Mouse (Mus musculus) embryonic facial prominence, embryonic 13.5 days (tissue): ENCODE data around the gene Wdr60. TPM values are rescaled to one million over a fixed set of nuclear protein-coding genes. Genes with fewer than 3 reads are reported as not detected.

Source experiments
- ATAC-seq: fragments of 200-750 bp; cut with Nextera tagmentation; 2 replicates; pipeline ENCODE4 v1.8.0; 2017; ENCODE audit warnings: low read depth; ENCODE audit not compliant: insufficient number of reproducible peaks, insufficient read depth, low FRiP score, low TSS enrichment
- H3K27ac ChIP-seq: fragments of 300-500 bp; sonication (generic); 2 replicates; pipeline ENCODE4 v1.5.1; 2015; ENCODE audit warnings: moderate library complexity, mild to moderate bottlenecking, inconsistent platforms
- H3K27me3 ChIP-seq: fragments of 300-500 bp; sonication (generic); 2 replicates; pipeline ENCODE4 v1.6.1; 2015; ENCODE audit warnings: mild to moderate bottlenecking, inconsistent platforms
- H3K36me3 ChIP-seq: fragments of 300-500 bp; sonication (generic); 2 replicates; pipeline ENCODE4 v1.6.1; 2015; ENCODE audit warnings: mild to moderate bottlenecking, inconsistent platforms
- H3K4me1 ChIP-seq: fragments of 300-500 bp; sonication (generic); 2 replicates; pipeline ENCODE4 v1.6.1; 2015; ENCODE audit warnings: inconsistent platforms
- H3K4me2 ChIP-seq: fragments of 300-500 bp; sonication (generic); 2 replicates; pipeline ENCODE4 v1.6.1; 2015; ENCODE audit warnings: moderate library complexity, mild to moderate bottlenecking, inconsistent platforms
- H3K4me3 ChIP-seq: fragments of 300-500 bp; sonication (generic); 2 replicates; pipeline ENCODE4 v1.5.1; 2015; ENCODE audit warnings: mild to moderate bottlenecking, inconsistent platforms
- H3K9ac ChIP-seq: fragments of 300-500 bp; sonication (generic); 2 replicates; pipeline ENCODE4 v1.6.1; 2015; ENCODE audit warnings: mild to moderate bottlenecking, inconsistent platforms
- H3K9me3 ChIP-seq: fragments of 300-500 bp; sonication (generic); 2 replicates; pipeline ENCODE4 v1.6.1; 2016; ENCODE audit warnings: inconsistent platforms
- WGBS: fragments of 180-500 bp; shearing (Covaris S2); methylation state at CpG from one replicate; pipeline ENCODE4 v1.1.7; 2015; ENCODE audit warnings: mixed read lengths; 5-methylcytosine and 5-hydroxymethylcytosine counted together
- polyA plus RNA-seq: library from polyadenylated mRNA; unstranded; fragments of >200 nt; fragmentation: Nextera tagmentation; extraction: Ambion mirVana; gene quantifications from 2 replicates; pipeline ENCODE4 v1.2.1, GENCODE M21; 2015

Gene Wdr60
- polyA plus RNA-seq, 1 experiment from 2014 or later = 35.6 TPM

- ATAC-seq = no peak
- no peak overlapping the region for H3K27ac ChIP-seq
- H3K9me3 ChIP-seq = no peaks in the 10 kb centered on the region
- no peak overlapping the region for H3K4me2 ChIP-seq
- no peaks in the 10 kb centered on the region for H3K4me1 ChIP-seq
- no peaks in the 10 kb centered on the region for H3K27me3 ChIP-seq
- peaks cover 49% of the 10 kb centered on the region for H3K36me3 ChIP-seq
- H3K9ac ChIP-seq = no peak overlapping the region
- H3K4me3 ChIP-seq = no peak overlapping the region
- 85% methylated on average over 10 of the region's 10 CpGs for WGBS
These were observed 36.3 kb downstream of the Wdr60 start for GRCm38 (mm10) chr12:116226289-116227057.

- H3K27ac ChIP-seq = no peak overlapping the region
- H3K4me2 ChIP-seq = no peak overlapping the region
- H3K4me1 ChIP-seq = no peaks in the 10 kb centered on the region
- H3K9ac ChIP-seq = no peak overlapping the region
- H3K4me3 ChIP-seq = no peak overlapping the region
- H3K36me3 ChIP-seq = peaks cover 52% of the 10 kb centered on the region
- ATAC-seq = no peak
- no peaks in the 10 kb centered on the region for H3K9me3 ChIP-seq
- no peaks in the 10 kb centered on the region for H3K27me3 ChIP-seq
- WGBS = 92% methylated on average over 2 of the region's 2 CpGs
These were observed 39.7 kb downstream of the Wdr60 start for GRCm38 (mm10) chr12:116223107-116223506.

- no peaks in the 10 kb centered on the region for H3K9me3 ChIP-seq
- H3K36me3 ChIP-seq = peaks cover 39% of the 10 kb centered on the region
- H3K4me1 ChIP-seq = 0 out of 2 replicates have a peak, but pooled peaks cover 3% of the 10 kb centered on the region
- no peak overlapping the region for H3K27ac ChIP-seq
- H3K9ac ChIP-seq = no peak overlapping the region
- no peak overlapping the region for H3K4me2 ChIP-seq
- H3K4me3 ChIP-seq = no peak overlapping the region
- WGBS = 92% methylated on average over 8 of the region's 8 CpGs
- no peak for ATAC-seq
- H3K27me3 ChIP-seq = no peaks in the 10 kb centered on the region
These were observed 55.3 kb downstream of the Wdr60 start for GRCm38 (mm10) chr12:116207486-116207885.

GRCm38 (mm10) chr12:116205726-116206125 is 57.1 kb downstream of the Wdr60 start:
- Histone ChIP-seq H3K4me3 (no peak overlapping the region), H3K9ac (no peak overlapping the region), H3K27ac (no peak overlapping the region), H3K27me3 (no peaks in the 10 kb centered on the region), H3K36me3 (peaks cover 33% of the 10 kb centered on the region), H3K4me2 (no peak overlapping the region), H3K4me1 (0 out of 2 replicates have a peak, but pooled peaks cover 3% of the 10 kb centered on the region), H3K9me3 (no peaks in the 10 kb centered on the region)
- ATAC-seq = no peak
- 83% methylated on average over 3 of the region's 3 CpGs for WGBS

- no peak for ATAC-seq
- Histone ChIP-seq H3K4me3 (no peak overlapping the region), H3K9me3 (no peaks in the 10 kb centered on the region), H3K4me2 (no peak overlapping the region), H3K36me3 (peaks cover 12% of the 10 kb centered on the region), H3K4me1 (peaks cover 7% of the 10 kb centered on the region; the same call in 1 of the 2 replicates), H3K27ac (no peak overlapping the region), H3K9ac (no peak overlapping the region), H3K27me3 (no peaks in the 10 kb centered on the region)
- 33% methylated on average over 9 of the region's 9 CpGs for WGBS
These were observed 60.4 kb downstream of the Wdr60 start for GRCm38 (mm10) chr12:116202176-116202981.

GRCm38 (mm10) chr12:116198791-116199190 is 64.0 kb downstream of the Wdr60 start:
- H3K4me2 ChIP-seq = no peak overlapping the region
- H3K9ac ChIP-seq = no peak overlapping the region
- H3K4me3 ChIP-seq = no peak overlapping the region
- H3K36me3 ChIP-seq = no peaks in the 10 kb centered on the region
- H3K27me3 ChIP-seq = no peaks in the 10 kb centered on the region
- no peaks in the 10 kb centered on the region for H3K9me3 ChIP-seq
- no peak for ATAC-seq
- H3K27ac ChIP-seq = no peak overlapping the region
- peaks cover 7% of the 10 kb centered on the region; the same call in 1 of the 2 replicates for H3K4me1 ChIP-seq
- 39% methylated on average over 6 of the region's 6 CpGs for WGBS

GRCm38 (mm10) chr12:116196221-116196620 is 66.6 kb downstream of the Wdr60 start:
- Histone ChIP-seq H3K9ac (no peak overlapping the region), H3K4me3 (no peak overlapping the region), H3K27me3 (no peaks in the 10 kb centered on the region), H3K4me2 (no peak overlapping the region), H3K36me3 (no peaks in the 10 kb centered on the region), H3K9me3 (no peaks in the 10 kb centered on the region), H3K27ac (no peak overlapping the region), H3K4me1 (peaks cover 4% of the 10 kb centered on the region; the same call in 1 of the 2 replicates)
- 75% methylated on average over 8 of the region's 8 CpGs for WGBS
- ATAC-seq = no peak

- no peak for ATAC-seq
- Histone ChIP-seq H3K4me2 (no peak overlapping the region), H3K9ac (no peak overlapping the region), H3K4me1 (peaks cover 4% of the 10 kb centered on the region; the same call in 1 of the 2 replicates), H3K27me3 (no peaks in the 10 kb centered on the region), H3K27ac (no peak overlapping the region), H3K9me3 (no peaks in the 10 kb centered on the region), H3K4me3 (no peak overlapping the region), H3K36me3 (no peaks in the 10 kb centered on the region)
These were observed 68.2 kb downstream of the Wdr60 start for GRCm38 (mm10) chr12:116194641-116195040.

GRCm38 (mm10) chr12:116193952-116194351 is 68.9 kb downstream of the Wdr60 start:
- Histone ChIP-seq H3K4me2 (no peak overlapping the region), H3K9me3 (no peaks in the 10 kb centered on the region), H3K27me3 (no peaks in the 10 kb centered on the region), H3K27ac (no peak overlapping the region), H3K9ac (no peak overlapping the region), H3K4me3 (no peak overlapping the region), H3K4me1 (peaks cover 3% of the 10 kb centered on the region; the same call in 1 of the 2 replicates), H3K36me3 (no peaks in the 10 kb centered on the region)
- no peak for ATAC-seq
- 51% methylated on average over 6 of the region's 6 CpGs for WGBS

- Histone ChIP-seq H3K4me3 (no peak overlapping the region), H3K27me3 (no peaks in the 10 kb centered on the region), H3K9ac (no peak overlapping the region), H3K4me2 (no peak overlapping the region), H3K36me3 (no peaks in the 10 kb centered on the region), H3K9me3 (no peaks in the 10 kb centered on the region), H3K4me1 (no peaks in the 10 kb centered on the region), H3K27ac (no peak overlapping the region)
- WGBS = 76% methylated on average over 6 of the region's 6 CpGs
- ATAC-seq = no peak
These were observed 79.4 kb downstream of the Wdr60 start for GRCm38 (mm10) chr12:116183212-116183935.

GRCm38 (mm10) chr12:116182376-116182775 is 80.4 kb downstream of the Wdr60 start:
- H3K4me1 ChIP-seq = no peaks in the 10 kb centered on the region

More at GRCm38 (mm10) chr12:116182376-116182775, 80.4 kb downstream of the Wdr60 start:
- no peak overlapping the region for H3K27ac ChIP-seq
- no peaks in the 10 kb centered on the region for H3K9me3 ChIP-seq
- H3K9ac ChIP-seq = no peak overlapping the region
- H3K4me3 ChIP-seq = no peak overlapping the region
- no peaks in the 10 kb centered on the region for H3K27me3 ChIP-seq
- no peaks in the 10 kb centered on the region for H3K36me3 ChIP-seq
- no peak overlapping the region for H3K4me2 ChIP-seq
- ATAC-seq = no peak
